Mouse (Mus musculus) testis, postnatal 10 days (tissue): ENCODE results near the gene Samhd1.

ENCODE experiments used
- DNase-seq: peaks from one replicate; pipeline ENCODE4 v3.0.0; 2021; ENCODE audit warnings: low spot score

The Samhd1 gene

DNA sequence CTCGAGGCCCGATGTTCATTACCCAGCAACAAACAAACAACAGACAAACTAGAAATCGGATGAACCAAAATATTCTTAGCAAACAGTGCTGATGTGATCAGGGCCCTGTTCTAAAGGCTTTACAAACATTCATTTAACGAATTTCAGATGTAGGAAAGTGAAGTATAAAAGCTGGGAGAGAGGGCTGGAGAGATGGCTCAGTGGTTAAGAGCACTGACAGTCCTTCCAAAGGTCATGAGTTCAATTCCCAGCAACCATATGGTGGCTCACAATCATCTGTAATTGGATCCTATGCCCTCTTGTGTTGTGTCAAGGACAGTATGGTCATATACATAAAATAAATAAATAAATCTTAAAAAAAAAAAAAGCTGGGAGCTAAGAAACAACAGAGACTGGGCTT, 1.1 kb upstream of the Samhd1 start:
- DNase-seq, result no peak

DNA sequence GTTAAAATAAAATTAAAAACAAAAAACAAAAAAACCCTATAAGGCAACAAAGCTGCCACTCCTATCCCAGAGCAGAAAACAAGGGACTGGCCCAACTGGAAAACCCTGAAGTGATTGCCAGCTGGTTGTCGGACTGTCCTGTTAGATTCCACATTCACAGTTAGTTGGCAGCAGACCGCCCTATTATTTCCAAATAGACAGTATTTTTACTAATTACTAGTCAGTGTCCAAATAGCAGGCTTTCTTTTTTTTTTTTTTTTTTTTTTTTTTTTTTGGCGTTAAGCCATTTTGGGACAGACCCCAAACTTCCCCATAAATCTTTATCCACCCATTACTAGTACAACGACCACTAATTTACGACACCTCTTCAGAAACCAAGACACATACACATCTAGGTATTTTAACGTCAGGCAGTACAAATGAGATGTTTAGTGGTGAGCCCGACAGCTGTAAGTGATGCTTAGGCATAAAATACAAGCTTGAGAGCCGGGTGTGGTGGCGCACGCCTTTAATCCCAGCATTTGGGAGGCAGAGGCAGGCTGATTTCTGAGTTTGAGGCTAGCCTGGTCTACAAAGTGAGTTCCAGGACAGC, 560 bp upstream of the Samhd1 start:
- DNase-seq, result no peak

DNA sequence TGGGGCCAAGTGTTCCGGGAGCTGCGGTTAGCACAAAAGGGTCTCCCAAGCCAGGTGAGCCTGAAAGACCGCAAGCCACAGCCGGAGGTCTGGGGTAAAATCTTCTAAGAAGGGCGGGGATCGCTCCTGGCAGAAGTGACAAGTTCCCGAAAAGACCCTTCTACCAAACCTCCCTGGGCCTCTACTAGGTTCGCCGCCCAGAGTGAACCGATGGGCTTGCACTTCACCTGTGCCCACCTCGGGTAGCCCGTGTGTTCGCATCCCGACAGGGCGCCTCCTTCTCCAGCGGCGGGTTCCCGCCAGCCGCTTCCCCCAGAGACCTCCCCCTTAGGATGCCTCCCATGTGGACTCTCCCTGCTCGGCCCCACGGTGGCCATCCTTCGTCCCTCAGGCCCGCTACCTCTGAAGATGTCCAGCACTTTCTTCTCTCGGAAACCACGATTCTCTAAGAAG, 560 bp downstream of the Samhd1 start:
- peak; percentile 60 for DNase-seq

DNA sequence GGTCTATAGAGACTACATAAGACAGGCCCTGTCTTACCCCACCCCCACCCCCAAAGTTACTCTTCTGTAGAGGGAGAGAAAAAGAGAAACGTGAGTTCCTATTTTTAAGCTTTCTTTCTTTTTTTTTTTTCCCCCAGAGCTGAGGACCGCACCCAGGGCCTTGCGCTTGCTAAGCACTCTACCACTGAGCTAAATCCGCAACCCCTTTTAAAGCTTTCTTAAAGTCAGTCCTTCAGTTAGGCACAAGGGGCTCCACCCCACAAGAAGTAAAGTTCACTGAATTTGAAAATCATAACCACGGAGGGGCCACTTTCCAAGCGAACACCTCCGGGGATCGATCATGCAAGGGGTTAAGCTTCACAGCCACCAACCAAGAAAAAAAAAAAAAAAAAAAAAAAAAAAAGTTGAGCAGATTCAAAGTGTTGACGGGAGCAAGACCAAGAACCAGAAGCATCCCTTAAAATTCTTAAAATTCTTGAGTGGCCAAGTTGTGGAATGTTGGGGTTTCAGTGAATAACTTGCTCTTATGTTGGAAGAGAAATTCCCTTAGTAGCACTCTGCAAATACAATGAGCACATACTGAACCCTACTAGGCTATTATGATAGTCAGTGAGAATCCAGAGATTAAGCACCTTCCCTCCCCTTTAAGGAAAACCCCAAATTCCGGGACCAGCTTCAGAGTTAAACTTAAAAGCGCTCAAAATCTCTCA, 1.1 kb downstream of the Samhd1 start:
- no peak for DNase-seq

DNA sequence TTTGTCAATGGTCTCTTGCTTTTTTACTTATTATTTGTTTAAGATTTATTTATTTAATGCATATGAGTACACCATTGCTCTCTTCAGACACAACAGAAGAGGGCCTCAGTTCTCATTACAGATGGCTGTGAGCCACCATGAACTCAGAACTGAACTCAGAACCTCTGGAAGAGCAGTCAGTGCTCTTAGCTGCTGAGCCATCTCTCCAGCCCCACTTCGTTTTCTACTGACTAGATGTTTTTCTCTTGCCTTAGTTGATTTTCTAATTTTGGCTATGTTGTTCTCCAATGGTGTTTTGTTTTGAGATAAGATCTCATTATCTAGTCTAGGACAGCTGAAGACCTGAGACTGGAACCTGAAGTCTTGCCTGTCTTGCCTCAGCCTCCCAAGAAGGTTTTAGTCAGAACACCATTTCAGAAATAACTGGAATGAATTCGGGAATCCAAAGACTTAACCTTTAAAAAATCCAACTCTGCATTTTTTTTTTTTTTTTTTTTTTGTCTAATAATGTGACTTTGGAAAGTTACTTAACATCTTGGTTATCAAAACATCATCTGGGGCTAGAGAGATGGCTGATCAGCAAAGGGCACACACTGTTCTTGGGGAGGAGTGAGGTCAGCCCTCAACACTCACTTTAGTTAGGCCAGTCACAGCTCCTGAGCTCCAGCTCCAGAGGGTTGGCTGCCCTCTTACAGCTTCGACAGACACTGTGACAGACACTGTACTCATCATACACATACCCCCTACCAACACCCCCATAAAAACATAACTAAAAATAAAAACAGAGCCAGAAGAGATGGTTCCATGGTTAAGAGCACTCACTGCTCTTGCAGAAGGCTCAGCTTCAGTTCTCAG, 2.2 kb downstream of the Samhd1 start:
- no peak for DNase-seq

DNA sequence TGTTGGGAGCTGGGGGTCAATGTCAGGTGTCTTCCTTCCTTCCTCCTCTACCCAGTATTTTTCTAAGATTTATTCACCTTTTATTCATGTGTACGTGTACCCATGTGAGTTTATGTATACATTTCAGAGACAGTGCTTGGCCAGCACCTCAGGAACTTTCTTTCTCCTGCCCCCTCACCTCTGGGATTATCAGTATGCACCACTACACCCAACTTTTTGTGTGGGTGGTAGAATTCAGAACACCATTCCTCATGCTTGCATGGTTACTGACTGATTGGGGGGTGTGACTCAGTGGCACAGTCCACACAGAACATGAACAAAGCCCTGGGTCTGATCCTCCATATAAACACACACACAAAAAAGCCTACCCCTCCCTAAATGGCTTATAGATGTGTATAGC, 3.0 kb downstream of the Samhd1 start:
- DNase-seq, result no peak

DNA sequence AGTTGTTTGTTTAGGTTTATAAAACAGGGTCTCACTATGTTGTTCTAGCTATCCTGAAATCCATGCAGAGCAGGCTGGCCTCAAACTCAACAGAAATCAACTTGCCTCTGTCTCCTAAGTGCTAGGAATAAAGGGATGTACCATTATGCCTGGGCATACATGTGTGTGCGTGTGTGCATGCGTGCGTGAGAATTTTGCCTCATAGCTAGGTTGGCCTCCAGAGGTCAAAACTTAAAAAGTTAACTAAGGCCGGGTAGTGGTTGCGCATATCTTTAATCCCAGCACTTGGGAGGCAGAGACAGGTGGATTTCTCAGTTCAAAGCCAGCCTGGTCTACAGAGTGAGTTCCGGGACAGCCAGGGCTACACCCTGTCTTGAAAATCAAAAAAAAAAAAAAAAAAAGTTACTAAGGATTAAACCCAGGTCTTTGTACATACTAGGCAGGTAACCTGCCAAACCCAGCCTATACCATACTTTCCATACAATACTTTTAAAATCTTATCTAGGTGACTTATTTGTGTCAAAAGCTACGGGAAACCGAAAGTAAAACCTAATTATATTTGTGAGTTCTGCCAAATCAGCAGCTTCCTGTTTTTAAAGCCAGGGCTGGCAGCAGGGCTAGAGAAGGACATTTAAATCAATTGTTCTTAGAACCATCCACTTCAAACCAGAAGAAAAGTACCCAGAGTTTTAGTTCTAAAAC, 4.1 kb downstream of the Samhd1 start:
- DNase-seq, result no peak

DNA sequence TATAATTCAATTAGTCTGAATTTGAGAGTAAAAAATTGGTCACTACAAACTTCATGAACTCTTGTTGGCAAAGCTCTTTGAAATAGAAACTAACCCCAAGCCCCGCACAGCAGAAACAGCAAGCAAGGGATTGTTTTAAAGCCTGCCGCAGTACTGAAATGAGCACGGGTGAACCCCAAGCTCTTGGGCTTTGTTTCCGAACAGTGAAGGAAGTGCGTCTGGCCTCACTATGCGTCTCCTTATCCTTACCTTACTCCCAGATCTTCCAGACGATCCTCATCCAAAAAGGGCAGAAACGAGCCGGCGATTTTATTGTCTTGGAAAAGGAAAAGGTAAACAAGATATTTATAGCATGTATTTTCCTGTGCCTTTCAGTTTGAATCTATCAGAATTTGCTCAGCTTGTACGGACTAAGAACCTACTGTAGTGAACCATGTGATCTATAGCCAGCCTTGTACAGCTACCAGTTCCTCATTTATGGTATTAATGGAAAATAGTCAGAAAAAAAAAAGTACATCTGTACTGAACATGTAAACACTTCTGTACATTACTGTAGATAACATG, 5.4 kb downstream of the Samhd1 start:
- DNase-seq, result no peak

DNA sequence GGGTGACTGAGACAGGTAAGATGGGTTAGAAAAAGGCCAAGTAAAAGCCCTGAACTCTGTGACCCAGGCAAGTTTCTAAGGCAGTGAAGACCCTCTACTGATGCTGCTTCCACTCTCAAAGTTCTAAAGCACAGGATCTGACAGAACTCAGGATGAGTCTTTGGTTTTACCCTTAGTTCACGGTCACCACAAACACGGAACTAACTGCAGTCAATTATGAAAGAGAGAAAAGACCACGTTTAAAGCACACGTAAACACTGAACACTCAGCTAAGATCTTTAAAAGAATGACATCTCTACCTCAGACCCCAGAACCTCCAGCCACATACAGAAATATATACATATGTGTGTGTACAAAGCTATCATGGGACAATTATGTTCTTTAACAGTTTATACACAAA, 6.0 kb downstream of the Samhd1 start:
- no peak for DNase-seq

DNA sequence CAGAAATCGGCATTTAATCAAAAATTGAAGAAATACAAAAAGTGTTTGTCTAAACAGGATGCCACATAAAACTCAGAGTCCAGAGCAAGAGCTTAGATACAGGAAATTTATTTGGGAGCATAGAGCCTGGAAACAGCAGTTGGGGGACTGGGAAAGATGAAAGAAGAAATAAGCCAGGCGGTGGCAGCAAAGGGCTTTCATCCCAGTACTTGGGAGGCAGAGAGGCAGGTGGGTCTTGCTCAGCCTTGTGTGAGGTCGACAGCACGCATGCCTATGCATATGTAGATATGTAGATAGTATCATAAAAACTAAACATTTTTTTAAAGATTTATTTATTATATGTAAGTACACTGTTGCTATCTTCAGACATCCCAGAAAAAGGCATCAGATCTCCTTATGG, 7.0 kb downstream of the Samhd1 start:
- DNase-seq, result no peak

DNA sequence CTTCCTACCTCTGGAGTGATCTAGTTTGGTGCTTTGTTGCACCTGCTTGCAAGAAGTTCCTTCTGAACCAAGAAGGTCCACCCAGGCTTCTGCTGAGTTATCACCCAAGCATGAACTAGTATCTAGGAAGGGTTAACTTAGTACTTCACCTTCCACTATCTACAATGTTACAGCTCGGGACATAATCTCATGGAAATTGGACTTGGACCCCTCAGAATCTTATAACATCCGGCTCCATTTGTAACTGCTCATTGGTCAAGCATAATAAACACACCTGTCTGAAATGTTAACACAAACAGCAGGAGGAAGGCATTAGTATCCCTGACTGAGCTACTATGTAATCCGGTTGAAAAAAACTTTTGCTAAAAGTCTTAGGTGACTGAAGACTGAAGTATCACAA, 7.7 kb downstream of the Samhd1 start:
- DNase-seq, result no peak

DNA sequence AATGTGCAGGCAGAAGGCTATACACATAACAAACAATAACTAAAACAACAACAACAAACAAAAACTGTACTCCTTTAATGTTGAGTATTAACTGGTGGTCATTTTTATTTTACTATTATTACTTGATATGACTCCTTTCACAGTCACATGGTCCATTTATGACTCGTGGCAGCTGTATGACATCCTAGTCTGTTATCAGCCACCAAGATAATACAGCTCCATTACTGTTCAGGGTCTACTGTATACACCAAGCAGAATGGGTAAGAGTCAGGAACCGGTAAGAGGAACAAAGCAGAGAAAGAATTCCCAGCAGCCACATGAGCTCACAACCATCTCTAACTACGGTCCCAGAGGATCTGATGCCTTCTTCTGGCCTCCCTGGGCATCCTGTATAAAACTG, 9.8 kb downstream of the Samhd1 start:
- DNase-seq, result no peak

DNA sequence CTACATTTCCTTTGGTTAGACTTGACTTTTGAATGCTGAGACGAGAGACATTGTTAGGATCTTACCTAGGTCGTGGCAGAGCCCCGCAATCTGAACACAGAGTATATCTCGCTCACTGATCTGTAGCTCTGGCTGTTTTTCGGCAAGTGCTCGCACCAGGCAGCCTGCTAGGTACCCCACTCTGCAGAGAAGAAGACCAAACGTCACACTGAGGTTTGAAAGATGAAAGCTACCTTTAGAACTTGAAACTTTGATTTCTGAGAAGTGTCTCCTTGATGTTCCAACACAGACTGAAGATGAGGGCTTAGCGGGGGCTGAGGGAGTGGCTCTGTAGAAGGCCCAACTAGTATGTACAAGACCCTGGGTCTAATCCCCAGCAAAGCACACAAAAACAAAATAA, 13.3 kb downstream of the Samhd1 start:
- DNase-seq, result no peak

DNA sequence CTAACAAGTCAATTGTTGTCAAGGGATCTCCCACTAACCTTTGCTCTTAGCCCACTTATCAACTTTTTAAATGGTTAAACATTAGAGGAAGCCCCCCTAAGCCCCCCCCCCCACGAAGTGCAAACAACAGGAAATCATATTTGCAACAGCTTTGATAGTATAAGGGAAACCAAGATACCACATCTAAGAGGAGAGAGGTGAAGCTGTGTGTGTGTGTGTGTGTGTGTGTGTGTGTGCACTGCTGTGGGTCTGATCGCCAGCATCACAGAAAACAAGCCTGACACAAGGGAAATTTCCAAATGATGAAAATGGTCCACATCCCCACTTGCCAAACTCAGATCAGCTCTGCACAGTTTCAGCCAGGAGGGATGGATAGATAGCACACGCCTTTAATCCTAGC, 16.0 kb downstream of the Samhd1 start:
- DNase-seq, result no peak

DNA sequence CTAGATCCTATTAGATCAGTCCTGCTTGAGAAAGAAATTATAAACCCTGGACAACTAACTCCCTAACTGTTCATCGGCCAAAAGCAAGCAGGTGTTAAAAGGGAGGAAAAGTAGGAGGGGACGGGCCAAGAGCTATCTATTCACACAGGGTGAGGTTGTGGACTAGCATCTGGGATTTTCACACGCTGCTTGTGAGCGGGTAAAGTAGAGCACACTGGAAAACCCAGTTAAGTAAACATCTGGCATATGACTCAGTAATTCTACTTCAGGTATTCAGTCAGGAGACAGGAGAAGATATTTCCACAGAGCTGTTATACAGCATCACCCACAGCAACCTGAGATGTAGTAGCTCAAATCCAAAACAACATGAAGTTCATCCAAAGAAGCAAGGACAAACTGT, 16.5 kb downstream of the Samhd1 start:
- no peak for DNase-seq

DNA sequence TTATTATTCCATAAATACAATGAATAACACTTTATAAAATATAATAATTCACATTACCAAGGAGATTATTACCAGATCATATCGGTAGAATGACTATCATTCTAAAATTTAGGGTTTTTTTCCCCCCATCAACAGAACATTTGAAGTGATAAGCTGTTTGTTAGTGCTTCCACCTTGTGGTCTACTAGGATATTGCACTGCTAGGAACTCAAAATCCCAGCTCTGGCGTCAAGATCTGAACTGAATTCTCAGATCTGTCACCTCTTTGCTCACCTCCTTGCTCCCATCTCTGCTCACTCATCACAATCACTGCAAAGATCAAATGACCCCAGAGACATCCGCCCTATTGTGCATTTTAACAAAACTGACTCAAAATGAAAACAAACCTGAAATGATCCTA, 18.1 kb downstream of the Samhd1 start:
- DNase-seq, result no peak

DNA sequence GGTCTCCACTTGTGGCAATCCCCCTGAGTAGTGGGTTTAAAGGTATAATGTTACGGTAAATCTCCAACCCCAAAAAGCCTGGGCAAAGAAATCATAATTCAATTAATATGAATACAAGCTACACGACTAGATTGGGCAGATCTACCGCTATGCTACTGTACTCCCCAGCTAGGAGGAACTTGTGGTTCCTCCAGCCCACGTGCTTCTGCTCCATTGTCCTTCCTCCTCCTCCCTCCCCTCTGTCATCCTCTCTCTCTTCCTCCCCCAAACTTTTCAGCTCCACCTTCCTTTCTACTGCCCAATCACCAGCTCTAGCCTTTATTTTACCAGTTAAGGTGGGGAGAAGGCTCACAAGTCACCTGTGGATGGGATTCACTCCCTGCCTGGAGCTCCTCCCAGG, 26.8 kb downstream of the Samhd1 start:
- no peak for DNase-seq

DNA sequence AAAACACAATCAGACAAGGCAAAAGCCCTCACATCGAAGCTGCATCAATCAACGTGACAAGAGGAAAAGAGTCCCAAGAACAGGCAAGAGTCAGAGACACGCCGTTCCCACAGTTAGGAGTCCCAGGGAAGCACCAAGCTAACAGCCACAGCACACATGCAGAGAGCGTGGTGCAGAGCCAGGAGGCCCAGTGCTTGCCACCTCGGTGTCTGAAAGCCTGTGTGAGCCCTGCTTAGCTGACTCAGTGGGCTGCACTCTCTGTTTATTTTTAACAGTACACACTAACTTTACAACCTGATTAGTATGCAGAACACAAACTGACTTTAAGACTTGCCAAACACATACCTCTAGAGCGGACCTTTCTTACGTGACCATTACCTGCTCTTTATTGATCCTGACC, 30.6 kb downstream of the Samhd1 start:
- DNase-seq, result no peak

DNA sequence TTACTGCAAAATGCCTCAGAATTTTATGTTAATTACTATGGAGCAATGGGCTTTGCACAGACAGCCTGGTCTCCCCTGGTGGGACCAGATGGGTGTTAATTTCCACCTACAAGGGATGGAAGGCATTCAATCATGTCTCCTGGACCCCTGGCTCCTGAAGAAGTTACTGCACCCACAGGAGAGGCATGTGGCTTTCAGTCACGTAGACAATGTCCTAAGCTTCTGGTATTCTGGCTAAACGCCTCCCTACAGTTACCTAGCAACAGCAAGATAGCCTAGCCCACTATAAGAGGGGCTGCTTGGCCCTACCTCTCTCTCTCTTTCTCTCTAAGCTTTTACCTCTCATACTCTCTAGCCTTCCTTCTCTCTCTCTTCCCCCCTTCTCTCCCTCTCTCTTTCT, 32.8 kb downstream of the Samhd1 start:
- no peak for DNase-seq

DNA sequence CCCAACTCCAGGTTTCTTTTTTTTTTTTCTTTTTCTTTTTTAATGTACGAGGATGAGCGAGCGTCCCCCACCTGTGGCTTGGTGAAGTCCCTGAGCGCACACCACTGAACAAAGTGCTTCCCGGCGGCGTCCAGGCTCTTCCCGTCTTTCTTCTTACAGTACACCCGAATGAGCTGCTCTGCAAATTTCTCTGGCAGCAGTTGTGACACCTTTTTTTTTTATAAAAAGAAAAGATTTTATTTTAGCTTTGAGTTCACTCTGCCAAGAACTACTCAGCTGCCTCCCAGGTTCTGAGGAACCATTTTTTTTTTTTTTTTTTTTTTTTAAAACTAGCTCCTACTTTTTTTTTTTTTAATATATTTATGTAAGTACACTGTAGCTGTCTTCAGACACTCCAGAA, 33.4 kb downstream of the Samhd1 start:
- DNase-seq, result no peak

DNA sequence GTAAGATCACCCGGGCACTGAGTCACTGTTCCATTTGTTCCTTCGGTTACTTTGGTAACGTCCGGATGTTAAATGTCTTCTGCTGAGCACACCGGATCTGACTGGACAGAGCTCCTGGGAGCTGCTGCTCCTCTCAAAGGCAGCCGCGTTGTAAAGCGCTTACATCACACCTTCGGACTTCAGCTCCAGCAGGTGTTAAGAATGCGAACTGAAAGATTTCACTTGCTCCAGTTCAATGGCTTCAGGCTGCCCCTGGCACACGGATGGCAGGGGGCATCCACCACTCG, 34.8 kb downstream of the Samhd1 start:
- no peak for DNase-seq

DNA sequence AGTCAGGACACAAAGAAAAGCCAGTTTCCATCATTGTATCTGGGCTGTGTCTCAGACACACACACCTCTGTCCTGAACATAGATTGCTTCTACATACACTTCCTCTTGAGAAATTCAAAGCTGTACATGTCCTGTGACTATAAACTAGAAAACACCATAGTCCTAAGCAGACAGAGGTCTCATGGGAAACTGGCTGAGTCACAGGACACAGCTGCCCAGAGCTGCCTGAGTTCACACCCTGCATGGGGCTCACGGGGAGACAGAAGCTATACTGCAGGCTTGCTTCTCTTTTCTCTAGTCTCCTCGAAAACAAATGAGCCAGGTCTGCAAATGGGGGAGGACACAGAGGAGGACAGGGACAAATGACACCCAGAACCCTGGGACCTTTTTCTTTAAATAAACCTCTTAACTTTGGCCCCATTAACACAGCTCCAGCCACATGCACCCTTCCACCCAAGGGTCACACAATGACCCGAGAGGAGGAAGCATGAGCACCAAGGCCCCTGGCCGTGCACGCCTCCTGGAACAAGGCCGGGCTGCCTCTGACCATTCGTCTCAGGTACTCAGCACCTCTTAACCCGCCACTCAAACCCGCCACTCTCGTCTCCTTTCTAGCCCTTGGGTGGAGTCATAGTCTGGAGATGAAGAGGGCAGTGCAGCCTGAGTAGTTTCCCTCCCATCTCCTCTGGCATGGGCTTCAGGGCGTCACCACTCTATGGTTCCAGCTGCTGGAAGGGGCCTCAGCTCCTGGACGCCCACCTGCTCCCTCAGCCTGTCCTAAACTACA, 35.3 kb downstream of the Samhd1 start:
- no peak for DNase-seq
